Mouse (Mus musculus) small intestine, adult 2 months (tissue): Measurements from ENCODE around the gene Gm9999. TPM values are rescaled to one million over a fixed set of nuclear protein-coding genes. Genes with fewer than 3 reads are reported as not detected.

Experiments
- H3K27ac ChIP-seq: fragments of 200-500 bp; 2 replicates; pipeline ENCODE4 v1.5.1; 2012; ENCODE audit warnings: low read depth, low read length, control low read depth, inconsistent platforms; ENCODE audit not compliant: insufficient read depth
- H3K27me3 ChIP-seq: fragments of 200-500 bp; 2 replicates; pipeline ENCODE4 v1.6.1; 2012; ENCODE audit warnings: mild to moderate bottlenecking, moderate library complexity, low read length, inconsistent platforms; ENCODE audit not compliant: control insufficient read depth, insufficient read depth
- H3K36me3 ChIP-seq: fragments of 200-500 bp; 2 replicates; pipeline ENCODE4 v1.6.1; 2012; ENCODE audit warnings: mild to moderate bottlenecking, low read length, control low read depth, inconsistent platforms; ENCODE audit not compliant: control insufficient read depth, insufficient read depth
- H3K4me1 ChIP-seq: fragments of 200-500 bp; 2 replicates; pipeline ENCODE4 v1.6.1; 2012; ENCODE audit warnings: low read length, inconsistent platforms, mixed read lengths; ENCODE audit not compliant: control insufficient read depth, insufficient read depth, insufficient read length
- H3K4me3 ChIP-seq: fragments of 200-500 bp; 2 replicates; pipeline ENCODE4 v1.5.1; 2012; ENCODE audit warnings: low read depth, mild to moderate bottlenecking, control low read depth, inconsistent platforms, low read length, moderate library complexity
- CTCF ChIP-seq: fragments of 200-500 bp; IDR thresholded peaks from 2 replicates; pipeline ENCODE4 v1.5.1; 2012; ENCODE audit warnings: low read depth, mild to moderate bottlenecking, control low read depth, inconsistent platforms, low read length, moderate library complexity, mixed read lengths; ENCODE audit not compliant: insufficient replicate concordance, insufficient read length; ENCODE audit errors: extremely low read depth
- POLR2A ChIP-seq: fragments of 200-500 bp; IDR thresholded peaks from 2 replicates; pipeline ENCODE4 v1.6.1; 2012; ENCODE audit warnings: low read depth, mild to moderate bottlenecking, control low read depth, inconsistent platforms, low read length, moderate library complexity
- WGBS: fragments of 180-500 bp; shearing (Covaris S2); methylation state at CpG from one replicate; pipeline ENCODE4 v1.1.7; 2018; 5-methylcytosine and 5-hydroxymethylcytosine counted together
- polyA plus RNA-seq: library from polyadenylated mRNA; depleted of rRNA; stranded (reverse); fragments of >200 nt; gene quantifications from 2 replicates; pipeline ENCODE4 v1.2.3, GENCODE M21; 2012

Gene Gm9999
- polyA plus RNA-seq, 1 experiment = not detected

DNA sequence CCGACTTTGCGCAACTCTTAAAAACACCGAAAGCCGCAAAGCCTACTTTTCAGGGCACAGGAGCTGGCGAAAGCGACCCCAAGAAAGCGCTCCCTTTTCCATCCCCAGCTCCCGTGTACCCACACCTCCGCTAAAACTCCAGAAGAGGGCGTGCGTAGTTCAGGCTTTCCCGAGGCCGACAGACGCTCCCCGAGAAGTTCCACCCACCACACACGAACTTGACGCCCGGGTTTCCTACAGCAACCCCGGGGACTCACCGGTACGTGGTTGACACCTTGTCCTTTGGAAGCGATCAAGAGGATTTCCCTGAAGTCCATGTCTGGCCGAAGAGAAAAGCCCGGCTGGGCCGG lies 24.4 kb downstream of the Gm9999 start:
- TF ChIP-seq CTCF = peak; percentile 38; the same call in 1 of the 2 replicates
- TF ChIP-seq POLR2A = no peak
- Histone ChIP-seq H3K4me1 (peaks cover 7% of the 10 kb centered on the region; the same call in 1 of the 2 replicates), H3K36me3 (no peaks in the 10 kb centered on the region), H3K27me3 (no peaks in the 10 kb centered on the region), H3K4me3 (peak overlapping the region; percentile 76), H3K27ac (peak overlapping the region; percentile 87)
- WGBS = under 1% methylated on average over 25 of the region's 25 CpGs

DNA sequence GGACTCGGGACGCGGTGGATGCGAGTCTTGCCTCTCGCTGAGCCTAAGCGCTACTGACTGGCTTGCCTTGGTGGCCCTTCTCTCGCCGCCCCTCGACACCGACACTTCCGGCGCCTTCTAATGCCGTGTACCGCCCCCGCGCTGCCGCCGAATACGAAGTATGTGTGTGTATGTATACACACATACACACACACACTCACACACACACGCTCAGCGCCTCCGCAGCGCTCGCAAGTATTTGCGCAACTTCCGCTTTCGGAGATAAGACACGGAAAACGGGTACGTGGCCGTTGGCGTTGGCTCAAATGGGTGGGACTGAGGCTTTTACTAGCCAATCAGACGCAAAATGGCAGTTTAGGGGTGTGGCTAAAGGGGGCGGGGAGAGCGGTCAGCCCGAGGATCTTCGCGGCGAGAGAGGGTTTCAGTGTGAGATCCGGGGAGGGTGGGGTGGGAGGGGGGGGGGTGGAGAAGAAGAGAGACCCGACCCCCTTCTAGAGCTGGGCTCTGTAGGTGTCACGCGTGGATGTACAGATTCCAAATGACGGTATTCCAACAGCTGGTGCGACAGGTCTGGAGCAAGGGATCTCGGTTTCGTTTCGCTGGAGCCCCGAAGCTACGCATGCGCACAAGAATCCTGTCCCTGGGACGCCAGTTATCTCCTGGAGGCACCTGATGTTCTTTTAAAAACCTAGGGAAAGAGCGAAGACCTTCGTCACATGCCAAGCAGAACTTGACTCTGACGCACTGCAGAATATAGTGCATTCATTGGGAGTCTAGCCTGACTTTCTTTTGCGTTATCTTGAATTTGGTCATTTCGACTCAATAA lies 25.0 kb downstream of the Gm9999 start, which contains the start of gene Spty2d1:
TSS of gene Spty2d1 (minus strand) at position 244 of the 826 bp plus-strand sequence.
- H3K27ac ChIP-seq = peak within 1 kb of the TSS; percentile 87
- peak within 1 kb of the TSS; percentile 76 for H3K4me3 ChIP-seq
- TF ChIP-seq POLR2A = peak; percentile 69
- TF ChIP-seq CTCF = no peak
- H3K4me1 ChIP-seq = peaks cover 10% of the 10 kb centered on the region; the same call in 1 of the 2 replicates
- no peaks in the 10 kb centered on the region for H3K36me3 ChIP-seq
- no peaks in the 10 kb centered on the region for H3K27me3 ChIP-seq
- under 1% methylated on average over 57 of the region's 57 CpGs for WGBS

DNA sequence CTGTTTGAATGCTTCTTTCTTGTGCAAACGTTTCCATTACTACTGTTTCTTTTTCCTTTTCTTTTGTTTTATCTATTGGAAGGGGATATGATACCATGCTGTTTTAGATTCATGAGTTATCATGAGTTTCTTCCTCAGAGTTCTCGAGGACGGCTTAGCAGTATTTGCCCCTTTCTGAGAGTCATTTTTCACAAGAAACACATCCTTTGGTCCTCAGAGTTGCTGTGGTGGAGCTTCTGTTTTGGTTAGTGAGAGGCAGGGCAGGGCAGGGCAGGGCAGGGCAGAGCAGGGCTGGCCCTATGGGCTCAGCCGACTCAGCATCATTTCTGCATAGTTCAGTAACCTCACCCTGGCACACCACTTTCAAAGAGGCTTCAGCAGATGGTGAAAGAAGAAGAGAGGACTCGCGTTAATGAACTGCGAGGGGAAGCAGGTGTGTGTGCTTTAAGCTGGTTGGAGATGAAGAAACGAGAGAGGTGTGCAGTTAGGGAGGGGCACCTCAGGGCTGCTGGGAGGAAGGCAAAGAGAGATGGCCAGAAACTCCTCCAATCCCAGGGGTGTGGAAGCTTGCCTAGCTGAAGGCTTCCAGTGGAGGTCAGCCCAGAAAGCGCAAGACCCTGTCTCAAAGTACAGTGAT lies 29.9 kb downstream of the Gm9999 start:
- Histone ChIP-seq H3K27me3 (no peaks in the 10 kb centered on the region), H3K4me1 (peaks cover 20% of the 10 kb centered on the region; the same call in 1 of the 2 replicates), H3K4me3 (no peak overlapping the region), H3K27ac (peak overlapping the region; percentile 46), H3K36me3 (no peaks in the 10 kb centered on the region)
- WGBS = 35% methylated on average over 9 of the region's 9 CpGs
- TF ChIP-seq POLR2A (no peak), CTCF (no peak)

DNA sequence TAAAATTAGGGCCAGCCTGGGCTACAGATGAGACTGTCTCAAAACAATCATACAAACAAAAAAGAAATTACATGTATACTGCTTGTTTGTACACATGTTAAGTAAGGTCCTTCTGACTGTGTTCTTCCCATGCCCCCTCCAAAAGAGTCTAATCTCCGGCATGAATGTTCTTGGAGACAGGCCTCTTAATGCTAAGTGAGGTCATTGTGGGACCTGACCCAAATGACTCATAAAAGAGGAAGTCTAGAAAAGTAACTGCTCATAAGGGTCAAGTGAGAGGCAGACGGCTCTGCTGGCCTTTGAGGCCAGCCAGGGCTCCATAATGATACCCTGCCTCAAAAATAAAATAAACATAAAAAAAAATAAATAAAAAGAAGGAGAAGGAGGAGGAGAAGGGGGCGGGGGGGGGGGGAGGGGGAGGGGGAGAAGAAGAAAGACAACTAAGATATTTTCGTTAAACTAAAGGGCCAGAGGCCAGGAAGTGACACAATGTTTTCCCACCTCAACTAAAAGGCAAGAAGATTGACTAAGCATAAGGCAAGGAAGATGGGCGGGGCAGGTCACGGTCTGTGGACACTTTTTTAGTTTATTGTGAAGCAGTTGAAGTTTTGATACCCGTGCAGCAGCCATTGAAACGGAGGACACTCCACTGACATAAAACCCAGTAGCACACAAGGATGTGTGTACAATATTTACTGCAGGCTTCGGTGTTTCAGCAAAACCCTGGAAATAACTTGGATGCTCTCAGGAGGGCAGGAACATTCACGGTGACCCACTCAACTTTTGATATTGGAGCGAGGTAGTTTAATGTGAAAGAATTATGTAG lies 31.4 kb downstream of the Gm9999 start:
- no peak overlapping the region for H3K4me3 ChIP-seq
- no peaks in the 10 kb centered on the region for H3K27me3 ChIP-seq
- peaks cover 13% of the 10 kb centered on the region; the same call in 1 of the 2 replicates for H3K4me1 ChIP-seq
- TF ChIP-seq POLR2A (no peak), CTCF (no peak)
- peak overlapping the region; percentile 42; the same call in 1 of the 2 replicates for H3K27ac ChIP-seq
- 43% methylated on average over 10 of the region's 11 CpGs for WGBS
- H3K36me3 ChIP-seq = no peaks in the 10 kb centered on the region

DNA sequence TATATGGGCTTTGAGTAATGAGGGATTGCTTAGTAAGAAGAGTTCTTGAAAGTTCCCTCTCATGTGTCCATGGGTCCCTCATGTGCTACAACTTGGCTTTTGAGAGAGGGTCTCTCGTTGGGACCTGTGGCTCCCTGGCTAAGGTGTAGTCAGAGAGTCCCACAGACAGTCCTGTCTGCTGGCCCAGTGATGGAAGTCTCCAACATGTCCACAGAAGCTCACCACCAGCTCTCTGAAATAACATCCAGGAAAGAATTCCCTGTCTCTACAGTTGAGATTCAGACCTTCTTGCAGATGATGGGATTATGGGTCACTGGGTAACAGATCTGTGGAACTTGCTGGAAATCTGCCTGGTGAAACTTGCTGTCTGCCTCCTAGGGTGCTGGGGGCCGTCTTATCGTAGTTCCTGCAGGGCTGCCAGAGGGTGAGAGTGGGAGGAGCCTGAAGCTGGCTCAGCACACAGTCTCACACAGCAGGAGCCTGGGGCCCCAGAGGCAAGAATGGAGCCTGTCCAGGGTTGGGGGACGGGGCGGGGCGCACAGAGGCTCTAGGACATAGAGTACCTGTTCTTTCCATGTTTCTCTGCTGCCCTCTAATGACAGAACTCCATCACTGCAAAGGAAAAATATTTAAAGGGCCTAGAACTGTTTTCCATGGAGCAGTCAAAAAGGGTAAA lies 32.1 kb downstream of the Gm9999 start:
- WGBS = 5% methylated on average over 6 of the region's 6 CpGs

GRCm38 (mm10) chr7:47016602-47017001 lies 33.2 kb downstream of the Gm9999 start:
- no peak overlapping the region for H3K4me3 ChIP-seq
- no peak overlapping the region for H3K27ac ChIP-seq
- TF ChIP-seq POLR2A (no peak), CTCF (no peak)
- no peaks in the 10 kb centered on the region for H3K27me3 ChIP-seq
- H3K36me3 ChIP-seq = no peaks in the 10 kb centered on the region
- WGBS = 72% methylated on average over 3 of the region's 3 CpGs
- peaks cover 13% of the 10 kb centered on the region; the same call in 1 of the 2 replicates for H3K4me1 ChIP-seq

More for the DNA sequence above, 32.1 kb downstream of the Gm9999 start:
- peaks cover 13% of the 10 kb centered on the region; the same call in 1 of the 2 replicates for H3K4me1 ChIP-seq
- H3K36me3 ChIP-seq = no peaks in the 10 kb centered on the region
- H3K27me3 ChIP-seq = no peaks in the 10 kb centered on the region
- peak overlapping the region; percentile 33 for H3K4me3 ChIP-seq
- TF ChIP-seq POLR2A = no peak
- peak; percentile 67; the same call in 1 of the 2 replicates for TF ChIP-seq CTCF
- peak overlapping the region; percentile 42; the same call in 1 of the 2 replicates for H3K27ac ChIP-seq
